Mouse (Mus musculus) MEL (cell line): ENCODE data around the gene Vav3. TPM values are rescaled to one million over a fixed set of nuclear protein-coding genes. Genes with fewer than 3 reads are reported as not detected.

Experiments used
- DNase-seq: peaks from one replicate; pipeline ENCODE4 v3.0.0; 2011; ENCODE audit warnings: low read depth, low spot score
- H3K27ac ChIP-seq: 2 replicates; pipeline ENCODE4 v1.5.1; 2012; ENCODE audit warnings: low read depth, mild to moderate bottlenecking, control low read depth, low read length, moderate library complexity; ENCODE audit not compliant: control insufficient read depth
- H3K27me3 ChIP-seq, 2 experiments: fragments of 150-350 bp in 1 of 2; sonication (generic) in 1 of 2; 2 replicates each; pipeline ENCODE4 v1.6.1; 2012; ENCODE audit warnings: low read length in 2 of 2, mild to moderate bottlenecking in 2 of 2, improper control_type of control experiment in 1 of 2, moderate library complexity in 1 of 2; ENCODE audit not compliant: insufficient read depth in 2 of 2, control insufficient read depth in 1 of 2
- H3K36me3 ChIP-seq, 2 experiments: 2 replicates each; pipeline ENCODE4 v1.6.1; 2012 to 2014; ENCODE audit warnings: low read length in 2 of 2, improper control_type of control experiment in 1 of 2, inconsistent platforms in 1 of 2, mild to moderate bottlenecking in 1 of 2; ENCODE audit not compliant: insufficient read depth in 2 of 2, control insufficient read depth in 1 of 2
- H3K4me1 ChIP-seq, 2 experiments: fragments of 150-350 bp in 1 of 2; sonication (generic) in 1 of 2; 2 replicates each; pipeline ENCODE4 v1.6.1; 2012; ENCODE audit warnings: low read length in 2 of 2, improper control_type of control experiment in 1 of 2, mild to moderate bottlenecking in 1 of 2; ENCODE audit not compliant: insufficient read depth in 2 of 2, control insufficient read depth in 1 of 2
- H3K4me3 ChIP-seq, 2 experiments: fragments of 150-350 bp in 1 of 2; sonication (generic) in 1 of 2; 2 replicates each; pipeline ENCODE4 v1.5.1; 2012; ENCODE audit warnings: low read depth in 2 of 2, low read length in 2 of 2, mild to moderate bottlenecking in 2 of 2, moderate library complexity in 2 of 2, control low read depth in 1 of 2, improper control_type of control experiment in 1 of 2; ENCODE audit not compliant: control insufficient read depth in 1 of 2, insufficient read depth in 1 of 2
- H3K79me2 ChIP-seq: 2 replicates; pipeline ENCODE4 v1.6.1; 2012; ENCODE audit warnings: mild to moderate bottlenecking, low read length, moderate library complexity; ENCODE audit not compliant: control insufficient read depth, poor library complexity, insufficient read depth
- H3K9ac ChIP-seq: 2 replicates; pipeline ENCODE4 v1.6.1; 2012; ENCODE audit warnings: low read depth, mild to moderate bottlenecking, control low read depth, low read length, moderate library complexity; ENCODE audit not compliant: control insufficient read depth, poor library complexity, severe bottlenecking
- H3K9me3 ChIP-seq: fragments of 150-350 bp; sonication (generic); replicated peaks from 2 replicates; pipeline ENCODE4 v1.6.1; 2012; ENCODE audit warnings: mild to moderate bottlenecking, low read length, improper control_type of control experiment, moderate library complexity; ENCODE audit not compliant: insufficient read depth
- BHLHE40 ChIP-seq: IDR thresholded peaks from 2 replicates; pipeline ENCODE4 v1.6.1; 2012; ENCODE audit warnings: low read depth, mild to moderate bottlenecking, inconsistent platforms, low read length, improper control_type of control experiment, borderline replicate concordance
- CHD1 ChIP-seq: IDR thresholded peaks from 2 replicates; pipeline ENCODE4 v1.6.1; 2012; ENCODE audit warnings: low read depth, mild to moderate bottlenecking, inconsistent platforms, low read length, improper control_type of control experiment
- CHD2 ChIP-seq: IDR thresholded peaks from 2 replicates; pipeline ENCODE4 v1.6.1; 2011; ENCODE audit warnings: low read length, improper control_type of control experiment
- CTCF ChIP-seq, 3 experiments: IDR thresholded peaks in 2 of 3; conservative IDR thresholded peaks in 1 of 3; 2 replicates each; pipeline ENCODE4 v1.5.1; 2011 to 2012; ENCODE audit warnings: low read length in 3 of 3, low read depth in 2 of 3, mild to moderate bottlenecking in 2 of 3, improper control_type of control experiment in 1 of 3, inconsistent platforms in 1 of 3, mixed read lengths in 1 of 3, moderate library complexity in 1 of 3; ENCODE audit not compliant: control insufficient read depth in 1 of 3, insufficient read depth in 1 of 3, poor library complexity in 1 of 3, severe bottlenecking in 1 of 3
- ELF1 ChIP-seq: IDR thresholded peaks from 2 replicates; pipeline ENCODE4 v1.6.1; 2014; ENCODE audit warnings: low read depth, mild to moderate bottlenecking, inconsistent platforms, low read length, improper control_type of control experiment, moderate library complexity
- ETS1 ChIP-seq: IDR thresholded peaks from 2 replicates; pipeline ENCODE4 v1.6.1; 2012; ENCODE audit warnings: low read depth, mild to moderate bottlenecking, inconsistent platforms, low read length, improper control_type of control experiment, moderate library complexity
- GABPA ChIP-seq: IDR thresholded peaks from 2 replicates; pipeline ENCODE4 v1.6.1; 2012; ENCODE audit warnings: low read depth, mild to moderate bottlenecking, inconsistent platforms, low read length, improper control_type of control experiment, moderate library complexity
- HCFC1 ChIP-seq: IDR thresholded peaks from 2 replicates; pipeline ENCODE4 v1.6.1; 2012; ENCODE audit warnings: low read depth, mild to moderate bottlenecking, inconsistent platforms, low read length, improper control_type of control experiment, moderate library complexity
- KAT2A ChIP-seq: conservative IDR thresholded peaks from 2 replicates; pipeline ENCODE4 v1.6.1; 2012; ENCODE audit warnings: low read depth, low read length, improper control_type of control experiment, inconsistent platforms
- MAFK ChIP-seq: IDR thresholded peaks from 2 replicates; pipeline ENCODE4 v1.6.1; 2011; ENCODE audit warnings: low read depth, mild to moderate bottlenecking, low read length, improper control_type of control experiment, borderline replicate concordance
- MAX ChIP-seq: IDR thresholded peaks from 2 replicates; pipeline ENCODE4 v1.6.1; 2011; ENCODE audit warnings: low read length, improper control_type of control experiment
- MAZ ChIP-seq: IDR thresholded peaks from 2 replicates; pipeline ENCODE4 v1.6.1; 2012; ENCODE audit warnings: low read depth, mild to moderate bottlenecking, inconsistent platforms, low read length, improper control_type of control experiment
- NELFE ChIP-seq: IDR thresholded peaks from 2 replicates; pipeline ENCODE4 v1.6.1; 2011; ENCODE audit warnings: low read depth, low read length, improper control_type of control experiment
- NRF1 ChIP-seq: IDR thresholded peaks from 2 replicates; pipeline ENCODE4 v1.6.1; 2014; ENCODE audit warnings: low read depth, mild to moderate bottlenecking, inconsistent platforms, low read length, improper control_type of control experiment, moderate library complexity; ENCODE audit not compliant: poor library complexity, insufficient read depth, severe bottlenecking
- POLR2A ChIP-seq, 2 experiments: IDR thresholded peaks; 2 replicates each; pipeline ENCODE4 v1.6.1; 2011 to 2012; ENCODE audit warnings: low read length in 2 of 2, mild to moderate bottlenecking in 2 of 2, control low read depth in 1 of 2, improper control_type of control experiment in 1 of 2, low read depth in 1 of 2, moderate library complexity in 1 of 2; ENCODE audit not compliant: control insufficient read depth in 1 of 2, insufficient read depth in 1 of 2, poor library complexity in 1 of 2
- RAD21 ChIP-seq: IDR thresholded peaks from 2 replicates; pipeline ENCODE4 v1.6.1; 2011; ENCODE audit warnings: mild to moderate bottlenecking, low read depth, low read length, improper control_type of control experiment
- RCOR1 ChIP-seq: IDR thresholded peaks from 2 replicates; pipeline ENCODE4 v1.6.1; 2012; ENCODE audit warnings: low read depth, mild to moderate bottlenecking, inconsistent platforms, low read length, improper control_type of control experiment
- TAL1 ChIP-seq: IDR thresholded peaks from 2 replicates; pipeline ENCODE4 v1.6.1; 2012; ENCODE audit warnings: mild to moderate bottlenecking, inconsistent platforms, low read length, moderate library complexity, mixed read lengths
- TBP ChIP-seq: IDR thresholded peaks from 2 replicates; pipeline ENCODE4 v1.8.0; 2011; ENCODE audit warnings: low read depth, low read length, improper control_type of control experiment
- TCF12 ChIP-seq: IDR thresholded peaks from 2 replicates; pipeline ENCODE4 v1.6.1; 2014; ENCODE audit warnings: low read depth, mild to moderate bottlenecking, inconsistent platforms, low read length, improper control_type of control experiment, moderate library complexity
- UBTF ChIP-seq: IDR thresholded peaks from 2 replicates; pipeline ENCODE4 v1.6.1; 2012; ENCODE audit warnings: low read depth, mild to moderate bottlenecking, inconsistent platforms, low read length, improper control_type of control experiment, moderate library complexity, borderline replicate concordance; ENCODE audit not compliant: insufficient read depth
- USF1 ChIP-seq: IDR thresholded peaks from 2 replicates; pipeline ENCODE4 v1.6.1; 2014; ENCODE audit warnings: low read depth, mild to moderate bottlenecking, inconsistent platforms, low read length, improper control_type of control experiment, moderate library complexity
- USF2 ChIP-seq, 2 experiments: IDR thresholded peaks; 2 replicates each; pipeline ENCODE4 v1.6.1; 2011 to 2012; ENCODE audit warnings: improper control_type of control experiment in 2 of 2, low read length in 2 of 2, borderline replicate concordance in 1 of 2, inconsistent platforms in 1 of 2, low read depth in 1 of 2, mild to moderate bottlenecking in 1 of 2; ENCODE audit not compliant: insufficient read depth in 1 of 2
- ZC3H11A ChIP-seq: IDR thresholded peaks from 2 replicates; pipeline ENCODE4 v1.6.1; 2012; ENCODE audit warnings: low read depth, mild to moderate bottlenecking, inconsistent platforms, low read length, improper control_type of control experiment
- ZMIZ1 ChIP-seq: IDR thresholded peaks from 2 replicates; pipeline ENCODE4 v1.6.1; 2012; ENCODE audit warnings: low read depth, mild to moderate bottlenecking, inconsistent platforms, low read length, improper control_type of control experiment, moderate library complexity
- ZNF384 ChIP-seq: IDR thresholded peaks from 2 replicates; pipeline ENCODE4 v1.6.1; 2012; ENCODE audit warnings: low read depth, mild to moderate bottlenecking, inconsistent platforms, low read length, improper control_type of control experiment
- polyA plus RNA-seq, 2 experiments: library from polyadenylated mRNA; stranded (reverse) in 1 of 2; unstranded in 1 of 2; fragments of >175 nt in 1 of 2; fragments of >200 nt in 1 of 2; gene quantifications; 2 replicates each; pipeline versions ENCODE4 v1.2.1 to v1.2.4; 2012; ENCODE audit warnings: low replicate concordance in 2 of 2, low read depth in 1 of 2; ENCODE audit not compliant: insufficient read length in 2 of 2, insufficient read depth in 1 of 2, missing spikeins in 1 of 2
- total RNA-seq: library from RNA; depleted of rRNA; stranded (reverse); fragments of 300-350 nt; gene quantifications from 2 replicates; pipeline ENCODE4 v1.2.3, GENCODE M21; 2012

Vav3 gene
- total and polyA plus RNA-seq, 3 experiments = not detected

GRCm38 (mm10) chr3:109562268-109562667 is 221.8 kb downstream of the Vav3 start:
- Histone ChIP-seq H3K79me2 (no peaks in the 10 kb centered on the region), H3K27ac (no peak overlapping the region), H3K4me3 (no peak overlapping the region), H3K36me3 (no peaks in the 10 kb centered on the region), H3K27me3 (no peaks in the 10 kb centered on the region), H3K4me1 (no peaks in the 10 kb centered on the region), H3K9ac (no peak overlapping the region), H3K9me3 (no peaks in the 10 kb centered on the region)
- no peak for DNase-seq
- TF ChIP-seq NRF1 (no peak), TBP (no peak), HCFC1 (no peak), ETS1 (no peak)

- Histone ChIP-seq H3K4me3 (no peak overlapping the region), H3K27me3 (no peaks in the 10 kb centered on the region), H3K9me3 (no peaks in the 10 kb centered on the region), H3K36me3 (no peaks in the 10 kb centered on the region), H3K79me2 (no peaks in the 10 kb centered on the region)
- DNase-seq = no peak
- TF ChIP-seq NELFE (no peak), GABPA (no peak), USF1 (no peak), CHD2 (no peak), RCOR1 (no peak), UBTF (no peak), KAT2A (no peak), RAD21 (no peak), MAFK (no peak), ETS1 (no peak), CTCF (IDR thresholded peaks at IDR 0.05 in 2 of 3, conservative IDR thresholded peaks at IDR 0.05 in 1 of 3; ENCODE audit: control insufficient read depth in 1 of 3, insufficient read depth in 1 of 3, low read depth in 2 of 3, low read length in 3 of 3, poor library complexity in 1 of 3, severe bottlenecking in 1 of 3) (no peak), MAX (no peak), POLR2A (IDR thresholded peaks at IDR 0.05; ENCODE audit: control insufficient read depth in 1 of 2, insufficient read depth in 1 of 2, low read depth in 1 of 2, low read length in 2 of 2, poor library complexity in 1 of 2) (no peak)
- TF ChIP-seq, all 39 proteins: peak for 0
- no peaks in the 10 kb centered on the region for H3K4me1 ChIP-seq
- no peak overlapping the region for H3K27ac ChIP-seq
- no peak overlapping the region for H3K9ac ChIP-seq
Observed at GRCm38 (mm10) chr3:109564443-109564842, 224.0 kb downstream of the Vav3 start.

GRCm38 (mm10) chr3:109568542-109569265 is 228.3 kb downstream of the Vav3 start:
- no peaks in the 10 kb centered on the region for H3K27me3 ChIP-seq
- H3K4me3 ChIP-seq = no peak overlapping the region
- DNase-seq = no peak
- H3K9me3 ChIP-seq = no peaks in the 10 kb centered on the region
- no peaks in the 10 kb centered on the region for H3K36me3 ChIP-seq
- H3K79me2 ChIP-seq = no peaks in the 10 kb centered on the region
- H3K4me1 ChIP-seq = no peaks in the 10 kb centered on the region
- H3K27ac ChIP-seq = no peak overlapping the region
- no peak overlapping the region for H3K9ac ChIP-seq
- TF ChIP-seq MAFK (no peak), ZC3H11A (no peak), TCF12 (no peak), ZMIZ1 (no peak), MAZ (no peak), USF2 (IDR thresholded peaks at IDR 0.05; ENCODE audit: borderline replicate concordance in 1 of 2, insufficient read depth in 1 of 2, low read depth in 1 of 2, low read length in 2 of 2) (no peak), MAX (no peak), ZNF384 (no peak), ELF1 (no peak), ETS1 (no peak), NELFE (no peak), BHLHE40 (no peak), CHD2 (no peak), TAL1 (no peak), CHD1 (no peak), RAD21 (no peak)
